ENCODE assay signal across 9 mouse cellular contexts in the genomic region with DNA sequence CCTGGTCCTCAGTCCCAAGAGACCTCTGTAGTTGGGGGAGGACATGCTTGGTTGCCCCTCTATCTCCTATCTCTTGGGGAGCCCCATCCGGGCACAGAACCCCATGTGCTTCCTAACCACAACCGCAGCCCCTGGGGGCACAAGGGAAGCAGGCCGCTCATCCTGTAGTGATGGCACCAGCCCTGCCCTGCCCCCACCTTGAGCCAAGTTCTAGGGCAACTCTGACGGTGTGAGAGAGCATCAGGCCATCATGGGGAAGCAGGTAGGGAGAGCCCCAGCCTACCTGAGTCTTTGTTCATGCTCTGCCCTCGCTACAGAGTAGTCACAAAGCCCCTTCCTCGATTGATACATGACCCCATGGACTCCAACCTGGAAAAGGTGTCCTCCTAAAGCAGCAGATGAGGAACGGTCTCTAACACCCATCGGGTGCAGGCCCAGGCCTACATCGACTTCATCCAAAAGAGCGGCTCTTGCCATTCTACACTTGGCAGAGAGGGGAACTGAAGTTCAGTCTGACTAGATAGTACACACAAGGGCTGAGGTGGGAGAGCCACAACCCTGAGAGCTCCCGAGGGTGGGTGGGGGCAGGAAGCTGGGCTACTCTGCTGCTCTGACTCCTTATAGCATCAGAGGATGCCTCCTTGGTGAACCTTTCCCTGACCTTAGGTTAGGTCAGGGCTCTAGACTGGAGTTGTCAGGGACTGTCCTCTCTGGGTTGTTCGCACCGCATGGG. TPM values are rescaled to one million over a fixed set of nuclear protein-coding genes. Genes with fewer than 3 reads are reported as not detected.
DNase-seq lines count a peak whose midpoint lies in the region; ATAC-seq and TF ChIP-seq lines count a peak whose summit lies in the region.
"Had no signal": no experiment of that assay in that cellular context is flagged by ENCODE, and none has a peak within 500 bp of the region (broad histone marks: within the 10 kb centered on the region; RNA-seq: fewer than 3 reads in every experiment).

No protein-coding gene starts in this region.

- ATAC-seq in kidney, embryonic 16.5 days (ENCODE audit: low FRiP score, low TSS enrichment), result 0 out of 2 replicates have a peak, but pooled peaks have one; percentile 1
- ATAC-seq in granulocyte monocyte progenitor cell, adult 5-6 weeks (replicated peaks; ENCODE audit: poor library complexity, severe bottlenecking), result peak; percentile 11; the same call in 1 of the 2 replicates
- ATAC-seq in lung, postnatal 0 days, result no peak
- no peak for ATAC-seq in megakaryocyte-erythroid progenitor cell, adult 5-6 weeks (replicated peaks; ENCODE audit: low FRiP score, low TSS enrichment, poor library complexity, severe bottlenecking)

- no peaks in the 10 kb centered on the region for H3K9me3 ChIP-seq in kidney, embryonic 16.5 days (ENCODE audit: low read length)
- no peaks in the 10 kb centered on the region for H3K9me3 ChIP-seq in lung, postnatal 0 days (ENCODE audit: low read length)

- no peak overlapping the region for H3K4me3 ChIP-seq in kidney, embryonic 16.5 days (ENCODE audit: low read length)
- H3K4me3 ChIP-seq in lung, postnatal 0 days (ENCODE audit: low read depth, low read length), result no peak overlapping the region

- TF ChIP-seq CTCF in lung, postnatal 0 days (IDR thresholded peaks at IDR 0.05), result no peak

- H3K4me1 ChIP-seq in kidney, embryonic 16.5 days (ENCODE audit: insufficient read depth, low read length), result peaks cover 29% of the 10 kb centered on the region
- peaks cover 3% of the 10 kb centered on the region; the same call in 1 of the 2 replicates for H3K4me1 ChIP-seq in lung, postnatal 0 days (ENCODE audit: insufficient read depth, low read depth, low read length)

- H3K36me3 ChIP-seq in kidney, embryonic 16.5 days (ENCODE audit: insufficient read depth, low read length), result no peaks in the 10 kb centered on the region
- H3K36me3 ChIP-seq in lung, postnatal 0 days (ENCODE audit: insufficient read depth, low read length), result no peaks in the 10 kb centered on the region

- no peak for TF ChIP-seq EP300 in lung, postnatal 0 days (IDR thresholded peaks at IDR 0.05)

- H3K27me3 ChIP-seq in kidney, embryonic 16.5 days (ENCODE audit: insufficient read depth, low read length), result no peaks in the 10 kb centered on the region
- no peaks in the 10 kb centered on the region for H3K27me3 ChIP-seq in lung, postnatal 0 days (replicated peaks; ENCODE audit: insufficient read depth, low read length)

- H3K4me2 ChIP-seq in kidney, embryonic 16.5 days (replicated peaks; ENCODE audit: low read depth, low read length), result peak overlapping the region; percentile 79; the same call in 1 of the 2 replicates
- 0 out of 2 replicates have a peak overlapping the region, but pooled peaks have one; percentile 67 for H3K4me2 ChIP-seq in lung, postnatal 0 days (replicated peaks; ENCODE audit: low read depth, low read length)

- H3K9ac ChIP-seq in kidney, embryonic 16.5 days (replicated peaks; ENCODE audit: low read length), result no peak overlapping the region
- no peak overlapping the region for H3K9ac ChIP-seq in lung, postnatal 0 days (replicated peaks; ENCODE audit: low read depth)

- WGBS in kidney, embryonic 16.5 days, result 87% methylated on average over 13 of the region's 13 CpGs
- 87% methylated on average over 13 of the region's 13 CpGs for WGBS in lung, postnatal 0 days

- H3K27ac ChIP-seq in kidney, embryonic 16.5 days (ENCODE audit: low read length), result no peak overlapping the region
- H3K27ac ChIP-seq in lung, postnatal 0 days (ENCODE audit: low read length), result no peak overlapping the region

- intact Hi-C loops in gastrocnemius, postnatal 14 days (cut with DNase I; ENCODE audit: low total_unique reads), result no loop called here

- no peak for DNase-seq in kidney, adult 11 months
- no peak for DNase-seq in lung, postnatal 0 days (ENCODE audit: low spot score)
- DNase-seq in spleen, postnatal 14 days (ENCODE audit: low spot score in 2 of 2), result peak; percentile 66 to 75
- no peak for DNase-seq in gastrocnemius, postnatal 14 days
- DNase-seq in adrenal gland, adult 18-20 months (ENCODE audit: low spot score in 2 of 2), result no peak

RNA-seq across cellular contexts. Expression of gene Lrrc32, which starts 0.5 kb away (rescaled TPM):
- polyA plus RNA-seq in kidney, embryonic 16.5 days (2015; fragmentation: Nextera tagmentation; extraction: Ambion mirVana), result 15.3 and 17.9 TPM in 2 replicates
- total RNA-seq in granulocyte monocyte progenitor cell, adult 5-6 weeks (2014; fragmentation: Nextera tagmentation), result not detected in 2 replicates
- not detected in 2 replicates for total RNA-seq in granulocyte monocyte progenitor cell, adult 5-6 weeks (2017)
- 5.7 and 6.4 TPM in 2 replicates for polyA plus RNA-seq in lung, postnatal 0 days (2015; fragmentation: Nextera tagmentation; extraction: Ambion mirVana)
- not detected in 2 replicates for total RNA-seq in megakaryocyte-erythroid progenitor cell, adult 5-6 weeks (2014; fragmentation: Nextera tagmentation)
- not detected in 2 replicates for total RNA-seq in megakaryocyte-erythroid progenitor cell, adult 5-6 weeks (2017)
- 1 to 10 TPM; 3.5 to 6.9 TPM for total RNA-seq in gastrocnemius, postnatal 14 days (2021)
- 10 to 100 TPM; 12.7 to 28.1 TPM for total RNA-seq in adrenal gland, adult 18-20 months (2021)

RNA-seq across cellular contexts. Expression of gene Gucy2d, which starts 48.3 kb away (rescaled TPM):
- polyA plus RNA-seq in kidney, embryonic 16.5 days (2015; fragmentation: Nextera tagmentation; extraction: Ambion mirVana), result 0.09 TPM in 1 of 2 replicates, not detected in the other
- not detected in 2 replicates for total RNA-seq in granulocyte monocyte progenitor cell, adult 5-6 weeks (2014; fragmentation: Nextera tagmentation)
- not detected in 2 replicates for total RNA-seq in granulocyte monocyte progenitor cell, adult 5-6 weeks (2017)
- not detected in 2 replicates for polyA plus RNA-seq in lung, postnatal 0 days (2015; fragmentation: Nextera tagmentation; extraction: Ambion mirVana)
- total RNA-seq in megakaryocyte-erythroid progenitor cell, adult 5-6 weeks (2014; fragmentation: Nextera tagmentation), result not detected in 2 replicates
- total RNA-seq in megakaryocyte-erythroid progenitor cell, adult 5-6 weeks (2017), result not detected in 2 replicates
- under 1 TPM in 1 of 2 experiments, not detected in 1; 0.18 TPM for total RNA-seq in gastrocnemius, postnatal 14 days (2021)
- total RNA-seq in adrenal gland, adult 18-20 months (2021), result not detected
- total RNA-seq: left cerebral cortex, postnatal 10 days had no signal

Comparison
In these comparisons a context has a peak if more than half of its experiments do, and no peak if none do; other contexts are left out.
1. ATAC-seq: peak in kidney, embryonic 16.5 days (single experiment) and granulocyte monocyte progenitor cell, adult 5-6 weeks (single experiment); none in lung, postnatal 0 days (single experiment) and megakaryocyte-erythroid progenitor cell, adult 5-6 weeks (single experiment).
2. DNase-seq: peak in spleen, postnatal 14 days (2 of 2); none in kidney, adult 11 months (single experiment), lung, postnatal 0 days (single experiment), gastrocnemius, postnatal 14 days (single experiment) and adrenal gland, adult 18-20 months (0 of 2).
3. RNA of gene Lrrc32, which starts 0.5 kb away (total RNA-seq): 12.7 to 28.1 TPM in adrenal gland, adult 18-20 months and 3.5 to 6.9 TPM in gastrocnemius, postnatal 14 days; not detected in granulocyte monocyte progenitor cell, adult 5-6 weeks and not detected in megakaryocyte-erythroid progenitor cell, adult 5-6 weeks; every median in the first group is over 4 times any median in the second.